Mouse (Mus musculus): ENCODE results near the gene Tmem132c.

Tmem132c gene

DNA sequence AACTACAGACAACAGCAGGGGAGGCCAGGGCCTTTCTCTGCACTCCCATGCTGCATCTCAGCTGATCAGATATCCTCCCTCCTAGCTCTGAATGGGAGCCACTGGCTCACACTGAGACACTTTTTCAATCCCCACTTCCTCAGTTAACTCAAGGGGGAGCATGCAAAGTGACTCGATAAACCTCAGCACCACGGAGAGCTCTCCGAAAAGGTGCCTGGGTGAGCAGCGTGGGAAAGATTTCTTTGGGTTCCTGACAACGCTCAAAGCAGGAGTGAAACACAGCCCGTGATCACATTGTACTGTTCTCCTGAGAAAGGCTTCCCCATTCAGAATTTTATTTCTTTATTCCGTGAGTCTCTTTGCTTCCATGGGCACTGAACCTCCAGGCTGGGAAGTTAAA is 261.2 kb downstream of the Tmem132c start:
- DNase-seq = no peak

DNA sequence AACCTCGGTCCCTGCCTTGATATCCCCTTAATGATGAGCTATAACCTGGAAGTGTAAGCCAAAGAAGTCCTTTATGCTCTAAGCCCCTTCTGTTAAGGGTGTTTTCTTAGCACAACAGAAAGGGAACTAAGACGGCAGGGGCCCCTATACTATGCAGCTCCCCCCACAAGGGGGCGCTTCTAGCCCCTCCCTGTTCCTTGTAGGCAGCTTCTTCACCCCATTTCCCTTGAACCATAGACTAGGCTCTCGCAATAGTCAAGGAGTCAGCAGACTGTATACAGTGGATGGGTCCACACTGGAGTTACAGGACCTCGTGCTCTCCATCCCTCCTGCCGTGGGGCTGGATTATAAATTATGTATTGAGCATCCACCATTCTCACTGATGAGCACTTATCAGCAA is 264.1 kb downstream of the Tmem132c start:
- DNase-seq = no peak

DNA sequence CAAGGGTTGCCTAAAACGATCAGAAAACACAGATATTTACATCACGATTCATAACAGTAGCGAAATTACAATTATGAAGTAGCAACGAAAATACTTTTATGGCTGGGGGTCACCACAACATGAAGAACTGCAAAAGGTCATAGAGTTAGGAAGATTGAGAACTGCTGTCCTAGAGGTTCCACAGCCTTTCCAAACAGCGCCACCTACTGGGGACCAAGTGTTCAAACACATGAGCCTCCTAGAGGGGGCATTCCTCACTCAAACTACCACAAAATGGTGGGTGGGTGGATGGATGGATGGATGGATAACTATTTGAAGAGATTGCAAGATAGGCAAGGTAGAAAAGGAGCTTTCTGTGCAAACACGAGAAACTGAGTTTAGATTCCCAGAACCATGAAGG is 270.0 kb downstream of the Tmem132c start:
- peak; percentile 6 for DNase-seq

DNA sequence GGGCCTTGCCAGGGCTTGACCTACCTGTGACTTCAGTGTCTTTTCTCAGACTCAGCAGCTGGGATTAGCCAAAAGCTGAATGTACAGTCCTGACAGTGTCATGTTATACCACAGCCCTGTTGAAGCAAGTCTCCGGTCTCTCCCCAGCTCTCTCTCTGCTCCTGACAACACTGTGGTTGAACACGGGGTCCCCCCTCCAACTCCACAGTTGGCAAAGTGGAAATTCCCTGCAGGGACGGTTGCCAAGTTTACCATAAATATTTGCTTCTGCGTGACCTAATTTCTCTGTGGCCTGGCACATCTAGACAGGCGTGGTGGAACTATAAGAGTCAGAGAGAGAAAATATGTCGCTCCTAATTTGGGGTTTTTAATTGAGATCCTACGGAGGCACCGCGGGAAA is 274.4 kb downstream of the Tmem132c start:
- no peak for DNase-seq

DNA sequence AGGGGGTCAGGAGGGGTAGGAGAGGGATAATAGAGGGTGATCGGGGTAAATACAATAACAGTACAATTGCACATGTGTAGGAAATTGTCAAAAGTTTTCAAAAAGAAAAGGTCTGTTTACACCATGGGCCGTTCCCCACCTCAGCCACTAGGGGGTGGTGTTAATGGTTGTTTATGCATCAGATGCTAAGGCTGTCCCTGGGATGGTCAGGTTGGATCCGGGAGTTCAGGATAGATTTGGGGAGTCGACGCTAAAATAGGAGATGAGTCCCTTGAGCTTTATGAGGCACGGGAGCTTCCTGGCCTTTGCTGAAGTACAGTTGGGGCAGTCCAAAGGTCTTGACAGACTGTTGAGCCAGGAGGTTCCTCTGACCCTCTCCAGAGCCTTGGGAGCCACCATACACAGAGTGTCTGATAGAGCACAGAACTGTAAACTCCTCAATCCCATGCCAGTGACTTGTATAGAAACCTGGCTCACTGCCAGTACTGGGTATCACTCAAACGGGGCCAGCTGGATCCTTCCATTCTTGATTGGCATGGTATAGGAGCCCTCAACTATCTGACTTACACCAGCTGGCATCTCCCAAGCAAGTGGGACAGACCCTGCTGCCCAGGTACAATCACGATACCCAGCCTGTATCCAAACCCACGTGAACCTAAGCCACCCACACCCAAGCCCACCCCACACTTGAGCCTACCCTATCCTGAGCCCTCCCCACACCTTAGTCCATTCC is 281.3 kb downstream of the Tmem132c start:
- DNase-seq = no peak

DNA sequence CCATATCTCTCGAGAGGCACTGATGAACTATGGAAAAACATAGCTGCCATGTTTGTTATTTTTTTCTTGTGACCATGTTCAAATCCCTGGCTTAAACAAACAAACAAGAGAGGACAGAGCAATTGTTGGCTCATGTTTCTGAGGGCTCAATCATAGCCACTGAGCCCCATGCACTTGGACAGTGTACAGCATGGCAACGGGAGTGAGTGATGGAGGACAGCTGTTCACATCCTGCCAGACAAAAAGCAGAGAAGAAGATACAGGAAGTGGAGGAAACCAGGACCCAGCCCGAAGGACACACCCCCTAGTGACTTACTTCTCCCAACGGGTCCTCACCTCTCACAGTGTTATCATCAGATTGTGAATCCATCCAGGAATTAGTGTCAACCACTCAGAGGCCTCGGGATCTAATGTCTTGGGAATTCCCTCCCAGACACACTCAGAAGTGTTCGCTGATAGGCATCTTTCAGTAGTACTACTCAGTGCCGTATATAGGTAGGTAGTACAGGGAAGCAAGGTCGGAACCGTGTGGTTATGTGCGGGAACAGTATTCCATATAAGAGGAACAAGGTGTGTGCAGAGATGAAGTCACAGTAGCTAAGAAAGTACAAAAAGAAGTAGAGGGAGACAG is 285.9 kb downstream of the Tmem132c start:
- no peak for DNase-seq

DNA sequence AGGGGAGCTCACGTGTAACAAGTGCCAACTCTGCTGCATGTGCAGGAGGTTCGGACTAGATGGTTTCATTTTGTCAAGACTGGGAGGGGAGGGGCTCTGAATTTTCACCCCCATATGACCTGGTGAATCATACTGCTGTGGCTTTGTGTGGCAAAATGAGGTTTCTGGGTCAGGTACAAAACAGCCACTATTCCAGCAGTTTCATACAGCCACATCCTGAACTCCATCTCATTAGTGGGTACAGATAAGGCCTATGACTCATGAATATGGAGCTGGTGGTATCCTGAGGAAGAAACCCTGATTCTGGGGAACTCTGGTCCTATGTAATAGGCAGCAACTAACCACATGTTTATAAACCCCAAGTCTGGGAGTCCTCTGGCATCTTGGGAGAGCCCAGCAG is 295.9 kb downstream of the Tmem132c start:
- no peak for DNase-seq

DNA sequence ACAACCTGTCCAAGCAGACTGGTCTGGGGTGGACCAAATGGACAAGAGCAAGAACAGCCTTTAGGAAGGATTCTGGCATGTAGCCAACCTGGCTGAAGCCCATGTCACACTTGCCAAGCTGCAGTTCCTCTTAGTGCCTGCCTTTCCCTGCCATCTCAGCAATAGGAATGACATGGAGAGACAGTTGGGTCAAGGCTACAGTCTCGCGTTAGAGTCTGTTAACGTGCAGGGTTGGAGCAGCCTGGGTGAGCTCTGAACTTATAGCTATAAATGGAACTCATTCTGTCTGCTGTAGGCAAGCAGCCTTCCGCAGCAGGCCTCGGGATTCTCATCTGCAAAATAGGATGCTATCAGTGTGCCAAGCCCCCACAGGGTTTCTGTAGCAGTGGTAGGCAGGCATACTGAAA is 305.0 kb downstream of the Tmem132c start:
- DNase-seq = no peak

DNA sequence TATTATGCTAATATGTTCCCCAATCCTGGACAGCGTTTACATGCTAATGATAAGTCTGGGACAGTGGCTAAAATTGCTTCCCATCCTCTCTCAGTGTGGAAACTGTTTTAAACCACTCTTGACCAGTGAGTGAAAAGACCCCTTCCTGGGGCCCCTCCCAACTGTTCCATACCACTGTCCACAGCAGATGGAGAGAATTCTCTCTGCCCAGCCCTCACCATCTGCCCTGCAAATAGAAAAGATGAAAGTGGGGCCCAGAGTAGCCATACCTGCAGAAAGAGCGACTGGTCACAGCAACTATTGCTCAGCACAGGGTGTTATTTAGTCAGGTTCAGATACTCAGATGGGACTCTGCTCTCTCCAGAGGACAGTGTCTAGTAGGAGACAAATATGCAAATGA is 306.5 kb downstream of the Tmem132c start:
- no peak for DNase-seq

DNA sequence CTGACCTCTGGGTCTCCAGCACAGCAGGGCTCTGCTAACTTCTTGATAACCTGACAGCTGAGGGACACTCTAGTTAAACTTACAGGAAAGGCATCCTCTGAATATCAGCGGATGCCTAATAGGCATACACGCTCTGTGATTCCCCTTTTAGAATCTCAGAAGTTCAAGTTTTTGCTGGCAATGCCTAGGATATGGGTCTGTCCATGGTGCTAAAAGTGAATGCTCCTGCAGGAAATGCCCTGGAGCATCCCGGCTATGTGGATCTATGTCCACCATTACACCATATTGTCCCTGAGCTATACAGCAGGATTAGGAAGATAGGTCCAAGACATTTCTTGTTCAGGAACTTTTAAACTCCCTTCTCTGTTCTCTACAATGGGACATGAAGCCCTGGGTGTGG is 319.5 kb downstream of the Tmem132c start:
- DNase-seq = no peak

DNA sequence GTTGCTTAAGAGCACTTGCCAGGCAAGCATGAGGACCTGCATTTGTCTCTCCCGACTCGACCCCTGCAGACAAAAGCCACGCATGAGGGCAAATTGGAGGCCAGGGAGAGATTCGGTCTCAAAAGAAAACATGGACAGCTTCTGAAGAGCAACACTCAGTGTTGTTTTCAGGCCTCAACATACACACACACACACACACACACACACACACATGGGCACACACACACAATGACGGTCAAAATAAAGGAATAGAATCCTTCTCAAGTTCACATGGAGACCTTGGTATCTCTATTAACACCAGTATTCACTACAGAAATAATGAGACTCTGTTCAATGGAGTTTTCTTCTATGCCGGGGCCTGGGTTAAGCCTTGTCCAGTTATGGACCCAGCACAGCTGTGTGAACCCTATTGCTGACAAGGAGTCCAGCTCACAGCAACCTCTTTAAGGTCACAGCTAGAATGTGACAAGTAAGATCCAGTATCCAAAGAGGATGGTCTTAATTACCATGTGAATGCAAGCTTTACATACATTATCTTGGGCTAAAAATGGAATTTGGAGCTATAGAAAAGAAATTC is 325.6 kb downstream of the Tmem132c start:
- DNase-seq = no peak

DNA sequence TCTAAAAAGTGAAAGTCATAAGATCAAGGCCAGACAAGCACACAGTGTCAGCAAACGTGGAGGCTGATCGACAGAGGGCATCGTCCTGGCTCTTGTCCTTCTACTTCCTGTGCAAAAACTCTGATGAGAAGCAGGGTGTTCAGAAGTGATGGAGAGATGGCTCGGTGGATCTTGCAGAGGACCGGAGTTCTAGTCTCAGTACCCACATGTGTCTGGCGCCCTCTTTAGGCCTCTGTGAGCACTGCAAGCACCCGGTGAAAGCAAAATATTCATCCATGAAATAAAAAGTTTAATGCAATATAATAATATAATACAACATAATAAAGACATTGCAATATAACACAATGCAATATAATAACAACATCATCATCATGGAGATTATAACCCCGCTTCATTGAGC is 335.8 kb downstream of the Tmem132c start:
- no peak for DNase-seq

DNA sequence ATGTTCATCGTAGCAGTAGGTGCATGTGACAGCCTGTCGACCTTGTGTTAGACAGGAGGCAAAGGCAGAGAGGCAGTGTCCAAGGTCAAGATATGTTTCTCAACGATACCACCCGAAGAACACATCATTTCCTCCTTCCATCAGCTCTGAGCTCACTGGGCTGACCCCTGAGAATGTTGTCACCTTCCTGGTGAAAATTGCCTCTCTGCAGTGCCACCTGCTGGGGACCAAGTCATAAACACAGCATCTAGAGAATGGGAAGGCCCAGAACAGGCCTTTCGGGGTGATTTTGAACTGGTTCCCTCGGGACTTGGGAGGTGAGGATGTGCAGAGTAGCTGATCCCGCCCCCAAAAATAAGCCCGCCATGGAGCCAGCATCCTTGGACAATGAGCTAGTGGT is 342.1 kb downstream of the Tmem132c start:
- DNase-seq = no peak

DNA sequence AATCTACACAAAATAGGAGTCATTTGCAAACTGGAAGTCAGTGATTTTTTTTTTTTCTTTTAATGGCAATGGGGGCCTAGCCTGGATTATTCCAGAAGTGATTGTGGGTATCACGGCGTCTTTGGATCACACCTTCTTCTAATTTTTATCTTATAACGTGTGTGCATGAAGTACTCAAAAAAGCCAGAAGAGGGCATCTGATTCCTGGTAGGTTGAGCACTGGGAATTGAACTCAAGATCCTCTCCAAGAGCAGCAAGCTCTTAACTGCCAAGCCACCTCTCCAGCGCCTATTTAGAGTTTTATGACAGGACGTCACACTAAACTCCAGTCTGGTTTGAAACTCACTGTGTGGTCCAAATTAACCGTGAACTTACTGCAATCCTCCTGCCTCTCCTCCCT is 346.2 kb downstream of the Tmem132c start:
- no peak for DNase-seq

DNA sequence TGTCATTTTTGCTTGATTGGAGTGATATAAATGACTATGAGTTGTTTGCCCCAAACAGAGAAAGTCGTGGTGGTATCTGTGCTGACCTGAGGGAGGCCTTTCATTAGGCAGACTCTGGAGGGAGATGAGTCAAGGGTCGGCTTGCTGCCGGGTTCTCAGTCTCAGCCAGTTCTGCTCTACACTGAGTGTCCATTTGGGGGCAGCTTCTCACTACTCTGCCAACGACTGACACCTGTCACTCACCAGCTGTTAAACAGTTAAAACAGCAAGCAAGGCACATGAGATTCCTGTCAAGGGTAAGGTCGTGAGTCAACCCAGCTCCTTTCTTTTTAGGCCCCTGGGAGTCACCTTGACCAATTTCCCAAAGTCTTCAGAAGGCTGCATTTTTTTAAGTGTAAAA is 350.8 kb downstream of the Tmem132c start:
- no peak for DNase-seq

DNA sequence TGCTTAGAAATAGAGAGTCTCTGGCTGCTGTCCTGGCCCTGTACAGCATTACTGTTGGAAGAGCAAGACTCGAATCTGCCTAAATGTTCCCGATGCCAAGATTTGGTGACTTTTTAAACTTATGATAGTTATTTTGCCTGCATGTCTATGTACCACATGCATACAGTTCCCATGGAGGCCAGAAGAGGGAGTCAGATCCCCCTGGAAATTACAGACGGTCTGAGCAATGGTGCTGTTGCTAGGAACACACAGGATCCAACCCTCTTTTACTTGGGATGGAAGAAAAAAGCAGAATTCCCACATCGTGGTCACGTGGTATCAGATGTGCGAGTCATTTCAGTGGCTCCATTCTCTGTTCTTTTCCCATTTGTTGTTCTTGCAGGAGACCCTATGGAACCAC is 351.2 kb downstream of the Tmem132c start:
- no peak for DNase-seq

DNA sequence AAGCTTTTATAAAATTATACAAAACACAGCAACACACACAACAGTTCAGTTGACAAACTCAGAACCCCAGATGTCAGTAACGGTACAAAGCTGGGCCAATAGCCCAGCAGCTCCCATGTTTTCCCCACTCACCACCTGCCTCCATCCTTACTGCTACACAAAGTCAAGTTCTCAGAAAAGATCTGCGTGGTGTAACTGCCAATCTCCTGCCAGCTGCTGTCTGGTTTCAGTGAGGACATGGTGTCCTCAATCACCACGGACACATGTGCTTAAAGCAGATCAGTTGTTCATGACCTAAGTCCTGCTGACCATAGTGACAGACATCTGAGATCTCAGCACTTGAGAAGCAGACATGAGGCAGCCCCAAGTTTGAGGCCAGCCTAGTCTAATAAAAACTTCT is 354.1 kb downstream of the Tmem132c start:
- DNase-seq = no peak

DNA sequence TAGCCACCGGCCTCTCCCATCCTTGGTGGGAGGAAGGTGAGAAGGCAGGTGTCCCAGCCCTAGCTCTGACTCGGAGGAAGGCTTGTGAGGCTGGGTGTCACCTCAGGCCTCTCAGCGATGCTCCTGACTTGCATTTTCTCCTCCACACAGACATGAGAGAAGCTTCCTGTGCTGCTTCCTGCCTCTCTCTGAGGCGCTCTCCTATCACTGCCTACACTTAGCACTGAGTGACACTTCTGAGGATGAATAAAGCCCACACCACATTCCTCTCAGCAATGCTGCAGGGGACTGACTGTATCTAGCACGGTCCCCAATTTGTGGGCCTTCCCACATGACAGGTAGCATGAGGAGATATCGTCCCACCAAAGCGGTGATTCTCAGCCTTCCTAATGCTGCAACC is 355.3 kb downstream of the Tmem132c start:
- no peak for DNase-seq

DNA sequence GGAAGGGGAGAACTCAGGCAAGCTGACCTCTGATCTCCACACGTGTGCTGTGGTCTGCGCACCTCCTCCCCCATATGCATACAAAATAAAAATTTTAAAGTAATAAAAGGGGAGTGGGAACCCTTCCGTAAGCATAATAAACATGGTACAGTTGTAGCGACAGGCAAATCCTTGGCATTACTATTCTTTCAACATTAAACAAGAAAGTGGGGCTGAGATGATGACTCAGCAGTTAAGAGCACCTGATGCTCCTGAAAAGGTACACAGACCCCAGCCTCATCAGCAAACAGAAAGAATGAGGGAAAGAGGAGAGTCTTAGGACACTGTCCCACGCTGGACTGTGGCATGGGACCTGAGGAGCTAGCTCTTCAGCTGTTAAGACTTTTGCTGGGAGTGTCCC is 361.4 kb downstream of the Tmem132c start:
- DNase-seq = no peak

DNA sequence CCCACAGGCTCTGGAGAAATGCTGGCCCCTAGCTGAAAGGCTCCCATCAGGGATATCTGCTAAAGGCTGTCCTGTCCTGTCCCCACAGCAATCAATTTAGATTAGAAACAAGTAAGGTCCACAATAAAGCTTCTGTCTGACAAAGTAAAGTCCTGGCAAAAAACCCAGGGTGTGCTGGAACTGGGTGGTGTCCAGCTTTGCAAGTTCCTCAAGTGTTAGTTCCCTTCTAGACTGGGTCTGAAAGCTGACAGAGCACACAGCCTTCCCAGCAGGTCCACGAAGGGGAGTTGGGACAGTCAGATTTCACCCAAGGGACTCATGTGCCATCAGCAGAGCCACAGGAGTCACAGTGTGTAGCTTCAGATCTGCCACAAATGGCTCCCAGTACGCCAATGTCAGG is 365.9 kb downstream of the Tmem132c start:
- DNase-seq = no peak

DNA sequence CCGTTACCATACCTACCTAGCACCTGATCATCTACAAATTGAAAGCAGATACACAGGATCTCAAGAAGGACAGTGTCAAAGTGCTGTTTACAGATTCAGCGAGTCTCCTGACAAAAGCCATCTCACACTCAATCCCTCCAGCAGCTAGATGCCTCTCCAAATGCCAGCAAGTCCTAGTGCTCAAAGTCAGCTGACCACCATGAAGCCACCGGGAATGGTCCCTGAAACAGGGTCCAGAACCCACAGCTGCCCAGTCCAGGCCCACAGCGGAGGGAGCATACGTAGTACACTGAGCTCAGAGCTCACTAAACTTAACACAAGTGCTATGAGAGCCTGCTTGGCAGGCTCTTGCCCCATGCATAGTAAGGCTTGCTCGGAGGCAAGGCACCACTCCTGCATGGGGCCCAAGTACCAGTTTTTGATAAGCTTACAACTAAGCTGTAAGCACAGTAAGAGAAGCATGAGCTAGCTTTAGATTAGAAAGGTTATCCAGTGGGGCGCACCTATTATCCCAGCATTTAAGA is 367.6 kb downstream of the Tmem132c start:
- no peak for DNase-seq

DNA sequence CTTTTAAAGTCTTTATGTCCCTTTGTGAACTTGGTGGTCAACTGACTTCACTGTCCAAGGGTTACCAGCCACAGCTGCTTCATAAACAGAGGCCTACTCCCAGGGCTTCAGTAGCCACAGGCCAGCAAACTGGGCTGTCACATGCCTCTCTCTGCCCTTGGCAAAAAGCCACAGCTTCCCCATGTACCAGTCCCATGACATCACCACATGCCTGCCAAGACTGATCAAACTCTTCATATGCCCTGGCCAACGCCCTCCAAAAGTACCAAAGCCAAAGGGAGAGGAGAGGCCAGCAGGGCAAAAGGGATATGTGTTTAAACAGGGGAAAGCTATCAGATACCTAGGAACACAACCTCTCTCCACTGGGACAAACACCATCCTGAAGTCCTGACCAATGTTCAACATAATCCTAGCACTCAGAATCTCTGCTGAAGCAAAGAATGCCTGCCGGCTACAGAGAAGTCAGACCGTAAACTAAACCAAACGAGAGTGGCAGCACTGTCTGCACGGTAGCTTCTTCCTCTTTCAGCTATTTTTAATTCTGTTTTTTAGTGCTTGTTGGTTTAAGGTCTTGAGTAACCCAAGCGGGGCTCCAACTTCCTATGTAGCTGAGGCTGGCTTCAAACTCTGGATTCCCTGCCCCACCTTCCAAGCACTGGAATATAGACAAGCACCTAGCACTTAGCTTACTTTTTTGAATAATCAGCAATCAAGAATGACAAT is 369.3 kb downstream of the Tmem132c start:
- DNase-seq = peak; percentile 18

DNA sequence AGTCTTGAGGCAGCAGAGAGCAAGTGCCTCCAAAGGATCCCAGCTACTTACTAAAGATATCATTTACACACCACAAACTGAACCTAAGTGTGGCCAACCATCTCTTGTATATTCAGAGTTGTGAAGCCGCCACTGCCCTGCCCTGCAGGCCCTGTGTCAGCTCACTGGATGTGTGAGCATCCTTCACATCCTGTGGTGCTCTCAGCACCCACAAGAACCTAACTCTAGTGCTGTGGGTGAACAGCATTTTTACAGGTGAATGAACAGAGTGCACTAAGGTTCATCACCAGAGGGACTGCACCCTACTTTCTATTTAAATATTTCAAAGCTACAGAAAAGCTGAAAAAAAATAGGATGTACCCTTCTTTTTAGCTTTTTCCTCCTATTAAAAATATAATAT is 370.3 kb downstream of the Tmem132c start:
- DNase-seq = no peak

DNA sequence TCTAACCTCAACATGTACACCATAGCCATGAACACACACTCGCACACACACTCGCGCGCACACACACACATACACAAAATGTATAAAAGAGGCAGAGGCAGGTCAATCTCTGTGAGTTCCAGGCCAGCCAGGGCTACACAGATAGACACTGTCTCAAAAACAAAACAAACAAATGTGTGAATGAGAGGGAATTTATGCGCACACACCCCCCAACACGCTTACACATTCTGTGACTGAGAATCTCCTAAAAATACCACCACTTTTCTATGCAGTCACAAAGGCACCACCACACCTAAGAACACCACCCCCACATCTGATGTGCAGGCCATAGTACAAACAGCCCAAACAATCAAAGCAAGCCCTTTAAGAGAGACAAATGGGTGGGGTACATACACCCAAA is 370.8 kb downstream of the Tmem132c start:
- no peak for DNase-seq
